8 mouse cellular contexts compared by ENCODE assay signal in genomic region chr2:91963443-91963932, GRCm38 (mm10). TPM values are rescaled to one million over a fixed set of nuclear protein-coding genes. Genes with fewer than 3 reads are reported as not detected.
DNase-seq lines count a peak whose midpoint lies in the region; ATAC-seq and TF ChIP-seq lines count a peak whose summit lies in the region.

No protein-coding gene starts in this region.

- peaks cover 13% of the 10 kb centered on the region for H3K4me1 ChIP-seq in ES-Bruce4 (ENCODE audit: control insufficient read depth, insufficient read depth, low read length)
- H3K4me1 ChIP-seq in forebrain, embryonic 12.5 days, result peaks cover 29% of the 10 kb centered on the region
- H3K4me1 ChIP-seq in heart, postnatal 0 days (ENCODE audit: control insufficient read depth, insufficient read depth), result peaks cover 33% of the 10 kb centered on the region
- peaks cover 73% of the 10 kb centered on the region for H3K4me1 ChIP-seq in liver, embryonic 15.5 days (replicated peaks)
- H3K4me1 ChIP-seq in neural tube, embryonic 11.5 days (ENCODE audit: control insufficient read depth, insufficient read depth, low read length), result peaks cover 15% of the 10 kb centered on the region
- H3K4me1 ChIP-seq in stomach, embryonic 16.5 days (ENCODE audit: control insufficient read depth, insufficient read depth, low read length), result peaks cover 32% of the 10 kb centered on the region

- no peaks in the 10 kb centered on the region for H3K9me3 ChIP-seq in ES-Bruce4 (replicated peaks; ENCODE audit: control insufficient read depth, insufficient read depth, low read length, poor library complexity, severe bottlenecking)
- no peaks in the 10 kb centered on the region for H3K9me3 ChIP-seq in forebrain, embryonic 12.5 days
- no peaks in the 10 kb centered on the region for H3K9me3 ChIP-seq in heart, postnatal 0 days (replicated peaks; ENCODE audit: control insufficient read depth, low read length)
- H3K9me3 ChIP-seq in liver, embryonic 15.5 days (replicated peaks), result no peaks in the 10 kb centered on the region
- H3K9me3 ChIP-seq in neural tube, embryonic 11.5 days (ENCODE audit: control insufficient read depth, low read length), result no peaks in the 10 kb centered on the region
- no peaks in the 10 kb centered on the region for H3K9me3 ChIP-seq in stomach, embryonic 16.5 days (replicated peaks; ENCODE audit: control insufficient read depth, low read length)

- TF ChIP-seq CTCF in ES-Bruce4 (IDR thresholded peaks at IDR 0.05; ENCODE audit: low read depth, low read length), result peak; percentile 81
- TF ChIP-seq CTCF in heart, postnatal 0 days (IDR thresholded peaks at IDR 0.05; ENCODE audit: low read depth), result peak; percentile 80

- H3K27ac ChIP-seq in ES-Bruce4 (ENCODE audit: insufficient read depth, low read length), result no peak overlapping the region
- H3K27ac ChIP-seq in forebrain, embryonic 12.5 days, result peak overlapping the region; percentile 78
- peak overlapping the region; percentile 86 for H3K27ac ChIP-seq in heart, postnatal 0 days (ENCODE audit: low read depth)
- H3K27ac ChIP-seq in liver, embryonic 15.5 days (replicated peaks), result peak overlapping the region; percentile 73
- peak overlapping the region; percentile 67 for H3K27ac ChIP-seq in neural tube, embryonic 11.5 days (ENCODE audit: low read depth, low read length)
- H3K27ac ChIP-seq in stomach, embryonic 16.5 days (ENCODE audit: low read length), result peak overlapping the region; percentile 85

- WGBS in forebrain, embryonic 12.5 days, result under 1% methylated on average over 54 of the region's 57 CpGs
- 0% methylated on average over 44 of the region's 57 CpGs for WGBS in heart, postnatal 0 days
- WGBS in liver, embryonic 15.5 days (ENCODE audit: insufficient replicate concordance), result under 1% methylated on average over 54 of the region's 57 CpGs
- 0% methylated on average over 37 of the region's 57 CpGs for WGBS in neural tube, embryonic 11.5 days
- WGBS in stomach, embryonic 16.5 days, result 0% methylated on average over 45 of the region's 57 CpGs

- no peak for TF ChIP-seq EP300 in ES-Bruce4 (IDR thresholded peaks at IDR 0.05; ENCODE audit: insufficient read depth, low read depth, low read length)
- no peak for TF ChIP-seq EP300 in heart, postnatal 0 days (IDR thresholded peaks at IDR 0.05; ENCODE audit: low read depth)

- TF ChIP-seq POLR2A in ES-Bruce4 (IDR thresholded peaks at IDR 0.05; ENCODE audit: insufficient read depth, low read length), result no peak

- no peaks in the 10 kb centered on the region for H3K36me3 ChIP-seq in ES-Bruce4 (ENCODE audit: control insufficient read depth, insufficient read depth, low read length, poor library complexity, severe bottlenecking)
- H3K36me3 ChIP-seq in forebrain, embryonic 12.5 days (replicated peaks), result no peaks in the 10 kb centered on the region
- H3K36me3 ChIP-seq in heart, postnatal 0 days (replicated peaks; ENCODE audit: control insufficient read depth, insufficient read depth, low read length), result no peaks in the 10 kb centered on the region
- 0 out of 2 replicates have a peak, but pooled peaks cover 8% of the 10 kb centered on the region for H3K36me3 ChIP-seq in liver, embryonic 15.5 days (replicated peaks)
- H3K36me3 ChIP-seq in neural tube, embryonic 11.5 days (ENCODE audit: control insufficient read depth, insufficient read depth, low read length), result no peaks in the 10 kb centered on the region
- H3K36me3 ChIP-seq in stomach, embryonic 16.5 days (ENCODE audit: control insufficient read depth, insufficient read depth, low read length), result no peaks in the 10 kb centered on the region

- peak; percentile 81 for DNase-seq in c-Kit-positive CD71-positive TER-119-positive erythroid progenitor cells, embryonic 14.5 days (ENCODE audit: low spot score)
- DNase-seq in heart, postnatal 0 days (ENCODE audit: low spot score), result peak; percentile 94
- DNase-seq in kidney, postnatal 4 days, result peak; percentile 98
- DNase-seq in neural tube, embryonic 11.5 days (ENCODE audit: low spot score), result peak; percentile 96

- peak overlapping the region; percentile 90 for H3K4me2 ChIP-seq in forebrain, embryonic 12.5 days
- H3K4me2 ChIP-seq in heart, postnatal 0 days (ENCODE audit: low read depth, low read length), result peak overlapping the region; percentile 85
- H3K4me2 ChIP-seq in liver, embryonic 15.5 days, result peak overlapping the region; percentile 99
- peak overlapping the region; percentile 68 for H3K4me2 ChIP-seq in neural tube, embryonic 11.5 days (ENCODE audit: low read depth)
- H3K4me2 ChIP-seq in stomach, embryonic 16.5 days (ENCODE audit: low read depth, low read length), result peak overlapping the region; percentile 92

- ATAC-seq in forebrain, embryonic 12.5 days (ENCODE audit: low FRiP score), result peak; percentile 94
- ATAC-seq in heart, postnatal 0 days (ENCODE audit: insufficient read depth, low read depth), result peak; percentile 89
- peak; percentile 90 for ATAC-seq in liver, embryonic 15.5 days (ENCODE audit: insufficient read depth)
- peak; percentile 91 for ATAC-seq in neural tube, embryonic 11.5 days (ENCODE audit: insufficient read depth, low FRiP score, low TSS enrichment)
- peak; percentile 94 for ATAC-seq in stomach, embryonic 16.5 days (ENCODE audit: insufficient read depth, low FRiP score)

- H3K27me3 ChIP-seq in ES-Bruce4 (ENCODE audit: control insufficient read depth, insufficient read depth, low read length, poor library complexity, severe bottlenecking), result no peaks in the 10 kb centered on the region
- H3K27me3 ChIP-seq in forebrain, embryonic 12.5 days, result peaks cover 21% of the 10 kb centered on the region
- H3K27me3 ChIP-seq in heart, postnatal 0 days (ENCODE audit: control insufficient read depth, insufficient read depth, low read length), result no peaks in the 10 kb centered on the region
- H3K27me3 ChIP-seq in liver, embryonic 15.5 days, result peaks cover 45% of the 10 kb centered on the region
- no peaks in the 10 kb centered on the region for H3K27me3 ChIP-seq in neural tube, embryonic 11.5 days (ENCODE audit: control insufficient read depth, insufficient read depth, low read length)
- H3K27me3 ChIP-seq in stomach, embryonic 16.5 days (ENCODE audit: control insufficient read depth, insufficient read depth, low read length), result no peaks in the 10 kb centered on the region

- peak overlapping the region; percentile 71 for H3K4me3 ChIP-seq in ES-Bruce4 (ENCODE audit: low read depth, low read length)
- H3K4me3 ChIP-seq in forebrain, embryonic 12.5 days (replicated peaks), result peak overlapping the region; percentile 87
- H3K4me3 ChIP-seq in heart, postnatal 0 days (ENCODE audit: low read depth, low read length), result peak overlapping the region; percentile 76
- peak overlapping the region; percentile 85 for H3K4me3 ChIP-seq in liver, embryonic 15.5 days (replicated peaks)
- peak overlapping the region; percentile 83 for H3K4me3 ChIP-seq in neural tube, embryonic 11.5 days (ENCODE audit: low read depth, low read length)
- peak overlapping the region; percentile 71 for H3K4me3 ChIP-seq in stomach, embryonic 16.5 days (replicated peaks; ENCODE audit: low read length)

- peak overlapping the region; percentile 73 for H3K9ac ChIP-seq in ES-Bruce4 (ENCODE audit: low read depth, poor library complexity, severe bottlenecking)
- peak overlapping the region; percentile 92 for H3K9ac ChIP-seq in forebrain, embryonic 12.5 days
- peak overlapping the region; percentile 84 for H3K9ac ChIP-seq in heart, postnatal 0 days (replicated peaks; ENCODE audit: low read depth, low read length)
- H3K9ac ChIP-seq in liver, embryonic 15.5 days, result peak overlapping the region; percentile 77
- peak overlapping the region; percentile 85 for H3K9ac ChIP-seq in neural tube, embryonic 11.5 days (ENCODE audit: low read length)
- H3K9ac ChIP-seq in stomach, embryonic 16.5 days (ENCODE audit: low read length), result peak overlapping the region; percentile 91

RNA-seq across cellular contexts. Expression of gene Dgkz, which starts 12.2 kb away (rescaled TPM):
- polyA plus RNA-seq in ES-Bruce4 (2011; ENCODE audit: insufficient read depth, insufficient read length, low read depth, missing spikeins), result 28.1 and 29.6 TPM in 2 replicates
- polyA plus RNA-seq in forebrain, embryonic 12.5 days (2016; fragmentation: Nextera tagmentation; extraction: Ambion mirVana), result 24.4 and 28.5 TPM in 2 replicates
- 77.0 and 77.9 TPM in 2 replicates for total RNA-seq in heart, postnatal 0 days (2014; rRNA removed; ENCODE audit: low replicate concordance)
- polyA plus RNA-seq in heart, postnatal 0 days (2015; fragmentation: Nextera tagmentation; extraction: Ambion mirVana), result 24.0 and 26.2 TPM in 2 replicates
- 21.2 and 26.6 TPM in 2 replicates for polyA plus RNA-seq in liver, embryonic 15.5 days (2015; fragmentation: Nextera tagmentation; extraction: Ambion mirVana)
- polyA plus RNA-seq in neural tube, embryonic 11.5 days (2014; fragmentation: Nextera tagmentation; extraction: Ambion mirVana), result 34.6 and 37.7 TPM in 2 replicates
- polyA plus RNA-seq in stomach, embryonic 16.5 days (2015; fragmentation: Nextera tagmentation; extraction: Ambion mirVana), result 34.9 and 38.3 TPM in 2 replicates

RNA-seq across cellular contexts. Expression of gene Gm9821, which starts 18.0 kb away (rescaled TPM):
- not detected in 2 replicates for polyA plus RNA-seq in ES-Bruce4 (2011; ENCODE audit: insufficient read depth, insufficient read length, low read depth, missing spikeins)
- 0.46 and 0.52 TPM in 2 replicates for polyA plus RNA-seq in forebrain, embryonic 12.5 days (2016; fragmentation: Nextera tagmentation; extraction: Ambion mirVana)
- total RNA-seq in heart, postnatal 0 days (2014; rRNA removed; ENCODE audit: low replicate concordance), result not detected in 2 replicates
- polyA plus RNA-seq in heart, postnatal 0 days (2015; fragmentation: Nextera tagmentation; extraction: Ambion mirVana), result 0.89 and 0.93 TPM in 2 replicates
- 0.89 and 1.1 TPM in 2 replicates for polyA plus RNA-seq in liver, embryonic 15.5 days (2015; fragmentation: Nextera tagmentation; extraction: Ambion mirVana)
- polyA plus RNA-seq in neural tube, embryonic 11.5 days (2014; fragmentation: Nextera tagmentation; extraction: Ambion mirVana), result 0.37 and 0.58 TPM in 2 replicates
- polyA plus RNA-seq in stomach, embryonic 16.5 days (2015; fragmentation: Nextera tagmentation; extraction: Ambion mirVana), result 0.83 and 0.91 TPM in 2 replicates

RNA-seq across cellular contexts. Expression of gene Mdk, which starts 31.4 kb away (rescaled TPM):
- polyA plus RNA-seq in ES-Bruce4 (2011; ENCODE audit: insufficient read depth, insufficient read length, low read depth, missing spikeins), result 156 and 167 TPM in 2 replicates
- 834 and 889 TPM in 2 replicates for polyA plus RNA-seq in forebrain, embryonic 12.5 days (2016; fragmentation: Nextera tagmentation; extraction: Ambion mirVana)
- 18.5 and 48.2 TPM in 2 replicates for total RNA-seq in heart, postnatal 0 days (2014; rRNA removed; ENCODE audit: low replicate concordance)
- 100 and 119 TPM in 2 replicates for polyA plus RNA-seq in heart, postnatal 0 days (2015; fragmentation: Nextera tagmentation; extraction: Ambion mirVana)
- 15.2 and 17.1 TPM in 2 replicates for polyA plus RNA-seq in liver, embryonic 15.5 days (2015; fragmentation: Nextera tagmentation; extraction: Ambion mirVana)
- 1,127 and 1,214 TPM in 2 replicates for polyA plus RNA-seq in neural tube, embryonic 11.5 days (2014; fragmentation: Nextera tagmentation; extraction: Ambion mirVana)
- 458 and 550 TPM in 2 replicates for polyA plus RNA-seq in stomach, embryonic 16.5 days (2015; fragmentation: Nextera tagmentation; extraction: Ambion mirVana)

RNA-seq across cellular contexts. Expression of gene Chrm4, which starts 36.4 kb away (rescaled TPM):
- 0.78 and 0.97 TPM in 2 replicates for polyA plus RNA-seq in ES-Bruce4 (2011; ENCODE audit: insufficient read depth, insufficient read length, low read depth, missing spikeins)
- 0.31 and 0.72 TPM in 2 replicates for polyA plus RNA-seq in forebrain, embryonic 12.5 days (2016; fragmentation: Nextera tagmentation; extraction: Ambion mirVana)
- total RNA-seq in heart, postnatal 0 days (2014; rRNA removed; ENCODE audit: low replicate concordance), result 0.27 TPM in 1 of 2 replicates, not detected in the other
- not detected in 2 replicates for polyA plus RNA-seq in heart, postnatal 0 days (2015; fragmentation: Nextera tagmentation; extraction: Ambion mirVana)
- polyA plus RNA-seq in liver, embryonic 15.5 days (2015; fragmentation: Nextera tagmentation; extraction: Ambion mirVana), result 0.13 TPM in 1 of 2 replicates, not detected in the other
- 0.45 and 0.53 TPM in 2 replicates for polyA plus RNA-seq in neural tube, embryonic 11.5 days (2014; fragmentation: Nextera tagmentation; extraction: Ambion mirVana)
- polyA plus RNA-seq in stomach, embryonic 16.5 days (2015; fragmentation: Nextera tagmentation; extraction: Ambion mirVana), result 0.27 and 0.31 TPM in 2 replicates
